Mouse (Mus musculus) fat pad, adult 2 months (tissue): ENCODE results near the gene Ttll3.

Source experiments
- DNase-seq: peaks from one replicate; pipeline ENCODE4 v3.0.0-alpha.2; 2011; ENCODE audit warnings: low read depth, low spot score; ENCODE audit errors: extremely low read depth

The Ttll3 gene

GRCm38 (mm10) chr6:113388960-113389359 lies at the start of gene Ttll3:
Gene Ttll3, plus strand, starts transcription at chr6:113389260.
- no peak for DNase-seq

DNA sequence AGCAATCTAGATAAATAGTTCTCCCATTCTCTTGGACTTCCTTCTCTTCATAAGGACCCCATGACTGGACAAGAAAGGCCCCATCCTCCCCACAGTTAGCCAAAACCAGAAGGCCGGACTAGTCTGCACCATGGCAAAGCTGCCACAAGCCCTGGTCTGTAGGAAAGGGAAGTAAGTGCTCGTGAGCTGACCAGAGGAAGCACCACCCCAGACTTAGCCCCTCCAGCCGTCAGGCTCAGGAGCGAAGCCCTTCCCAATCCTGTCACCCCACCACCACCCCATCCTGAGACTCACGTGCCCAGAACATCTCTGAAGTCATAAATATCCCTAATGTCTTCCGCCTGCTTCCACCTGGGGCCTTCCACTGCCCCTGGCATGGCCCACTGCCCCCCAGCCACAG lies 47.5 kb upstream of the Ttll3 start:
- no peak for DNase-seq

DNA sequence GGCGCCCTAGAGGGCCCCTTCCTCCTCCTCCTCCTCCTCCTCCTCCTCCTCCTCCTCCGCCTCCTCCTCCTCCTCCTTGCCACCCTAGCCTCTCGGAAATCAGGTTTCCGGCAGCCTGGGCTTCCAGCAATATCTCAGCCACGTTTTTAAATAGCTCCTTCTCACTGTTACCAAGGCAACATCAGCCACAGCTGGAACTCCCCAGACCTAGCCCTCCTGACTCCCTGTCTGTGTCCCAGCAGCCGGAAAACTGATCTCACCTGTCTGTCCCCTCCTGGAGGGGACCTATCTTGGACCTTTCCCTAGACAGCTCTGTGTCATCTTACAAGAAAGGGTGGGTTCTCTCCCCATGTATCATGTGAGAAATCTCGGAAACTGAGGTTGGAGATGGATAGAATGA lies 46.8 kb upstream of the Ttll3 start:
- DNase-seq, result no peak

DNA sequence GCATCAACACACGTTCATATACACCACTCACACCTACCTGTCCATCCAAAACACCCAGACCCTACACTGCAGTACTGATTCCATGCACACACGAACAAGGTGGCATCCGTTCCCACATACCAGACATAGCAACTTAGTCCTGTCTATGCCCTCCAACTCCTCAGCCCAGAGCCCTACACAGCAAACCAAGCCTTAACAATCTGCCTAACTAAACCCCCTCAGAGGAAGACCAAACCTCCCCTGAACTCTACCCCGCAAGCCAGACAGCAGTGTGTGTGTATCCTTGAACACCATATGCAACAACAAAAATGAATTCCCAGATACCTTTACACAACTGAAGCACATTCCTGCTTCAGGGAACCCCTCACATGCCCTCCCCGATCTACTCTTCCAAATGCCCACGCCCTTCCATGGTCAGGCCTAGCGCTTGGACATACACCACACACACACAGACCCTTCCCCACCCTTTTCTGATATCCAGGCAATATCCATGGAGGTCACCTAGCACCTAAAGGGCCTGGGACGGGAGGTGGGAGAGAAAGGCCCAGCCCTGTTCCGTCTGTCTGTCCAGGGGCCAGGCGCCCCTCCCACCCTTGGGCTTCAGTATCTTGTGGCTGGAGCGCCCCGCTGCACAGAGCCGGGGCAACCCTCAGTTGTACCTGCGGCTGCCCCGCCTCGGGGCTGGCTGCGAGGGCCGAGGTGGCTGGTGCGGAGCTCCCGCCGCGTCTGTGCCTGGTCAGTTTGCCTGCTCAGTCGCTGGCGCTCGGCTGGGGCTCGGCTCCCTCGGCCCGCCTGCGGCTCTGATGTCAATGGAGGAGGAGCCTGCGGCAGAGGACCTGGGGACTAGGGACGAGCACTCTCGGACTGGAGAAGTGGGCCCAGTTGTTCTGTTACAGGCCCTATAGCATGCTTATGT lies 45.6 kb upstream of the Ttll3 start, which contains the start of gene Camk1:
Gene Camk1 (minus strand): TSS at position 808 of the 916 bp plus-strand sequence.
- no peak for DNase-seq

GRCm38 (mm10) chr6:113344321-113344720 lies 44.7 kb upstream of the Ttll3 start:
- DNase-seq, result no peak

- DNase-seq, result no peak
Observed at GRCm38 (mm10) chr6:113346897-113347296, 42.2 kb upstream of the Ttll3 start.

GRCm38 (mm10) chr6:113350538-113350937 lies 38.5 kb upstream of the Ttll3 start:
- DNase-seq, result no peak

GRCm38 (mm10) chr6:113351161-113351560 lies 37.9 kb upstream of the Ttll3 start:
- DNase-seq, result no peak

GRCm38 (mm10) chr6:113351653-113352052 lies 37.4 kb upstream of the Ttll3 start:
- DNase-seq, result no peak

- DNase-seq, result no peak
Observed at GRCm38 (mm10) chr6:113352820-113353219, 36.2 kb upstream of the Ttll3 start.

- DNase-seq, result no peak
Observed at GRCm38 (mm10) chr6:113353696-113354095, 35.4 kb upstream of the Ttll3 start.

- DNase-seq, result no peak
Observed at GRCm38 (mm10) chr6:113361476-113361875, 27.6 kb upstream of the Ttll3 start.

- no peak for DNase-seq
Observed at GRCm38 (mm10) chr6:113362241-113362640, 26.8 kb upstream of the Ttll3 start.

- no peak for DNase-seq
Observed at GRCm38 (mm10) chr6:113364518-113365135, 24.4 kb upstream of the Ttll3 start.

DNA sequence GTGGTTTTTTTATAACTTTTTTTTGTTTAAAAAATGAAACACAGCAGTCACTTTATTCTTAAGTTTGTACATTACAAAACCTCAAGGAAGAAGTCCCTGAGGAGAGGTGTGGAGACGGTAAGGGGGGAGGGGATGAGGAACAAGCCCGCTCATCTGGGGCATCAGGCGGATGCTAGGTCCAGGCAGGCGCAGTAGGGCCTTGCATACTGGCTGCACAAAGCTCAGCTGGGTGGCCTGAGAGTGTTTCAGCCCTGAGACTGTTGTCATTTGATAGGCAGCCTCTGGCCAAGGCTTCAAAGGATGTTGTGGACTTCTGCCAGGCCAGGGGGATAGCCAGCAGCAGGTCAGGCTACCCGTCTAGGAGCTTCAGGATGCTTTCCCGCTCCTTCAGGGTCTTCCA lies 22.4 kb upstream of the Ttll3 start:
- no peak for DNase-seq

GRCm38 (mm10) chr6:113367574-113367973 lies 21.5 kb upstream of the Ttll3 start:
- no peak for DNase-seq

GRCm38 (mm10) chr6:113368124-113368523 lies 20.9 kb upstream of the Ttll3 start:
- DNase-seq, result no peak

- no peak for DNase-seq
Observed at GRCm38 (mm10) chr6:113368577-113368976, 20.5 kb upstream of the Ttll3 start.

GRCm38 (mm10) chr6:113370194-113370929 lies 18.7 kb upstream of the Ttll3 start:
- no peak for DNase-seq

DNA sequence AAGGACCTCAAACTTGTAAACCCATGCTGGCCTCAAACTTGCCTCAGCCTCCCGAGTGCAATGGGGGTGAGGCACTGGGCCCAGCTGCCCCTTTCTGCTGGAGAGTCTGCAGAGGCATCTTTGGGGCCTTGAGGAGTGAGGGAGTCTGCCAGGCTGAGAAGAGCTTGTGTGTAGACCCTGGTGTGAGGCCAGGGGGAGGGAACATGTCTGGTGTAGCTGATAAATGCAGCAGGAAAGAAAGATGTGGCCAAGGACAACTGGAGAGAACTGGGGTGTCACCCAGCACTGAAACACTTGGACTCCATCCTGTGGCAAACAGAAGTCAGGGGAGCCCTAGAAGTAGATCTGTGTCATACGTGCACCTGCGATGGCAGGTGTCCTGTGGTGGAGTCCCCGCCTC lies 15.6 kb upstream of the Ttll3 start:
- DNase-seq, result no peak

DNA sequence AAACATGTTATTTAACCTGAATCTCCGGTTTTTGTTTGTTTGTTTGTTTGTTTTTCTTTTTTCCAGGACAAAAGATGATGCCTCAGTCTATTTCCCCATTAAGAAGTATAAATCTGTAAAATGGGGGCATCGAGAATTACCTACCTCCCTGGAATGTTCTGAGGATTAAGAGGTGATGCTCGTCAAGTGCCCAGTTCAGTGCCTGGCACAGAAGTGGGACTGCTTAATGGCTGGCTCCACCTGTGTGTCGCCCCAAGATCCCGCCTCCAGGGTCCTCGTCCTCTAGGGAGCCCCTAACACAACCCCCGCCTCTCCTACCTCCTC lies 11.9 kb upstream of the Ttll3 start:
- DNase-seq, result no peak
